Comparison of ENCODE assay signal across 27 mouse cellular contexts in the genomic region with DNA sequence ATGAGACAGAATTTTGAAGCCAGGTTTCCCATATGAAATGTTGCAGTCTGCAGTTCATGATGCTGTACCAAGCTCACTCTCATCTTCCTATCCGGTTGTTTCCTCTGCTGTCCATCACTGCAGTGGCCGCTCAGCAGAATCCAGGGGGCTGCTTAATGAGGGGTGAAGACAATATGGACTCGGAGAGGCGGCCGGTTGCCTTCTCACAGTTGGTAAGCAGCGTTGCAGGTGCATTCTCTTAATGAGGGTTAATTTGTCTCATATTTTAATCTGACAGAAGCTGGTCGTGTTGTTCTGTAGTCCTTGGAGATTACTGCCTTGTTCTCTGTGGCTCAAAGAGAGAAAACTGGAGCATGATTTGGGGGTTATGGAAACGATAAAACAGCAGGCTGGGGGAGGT.
DNase-seq lines count a peak whose midpoint lies in the region; ATAC-seq and TF ChIP-seq lines count a peak whose summit lies in the region.
"Had no signal": no experiment of that assay in that cellular context is flagged by ENCODE, and none has a peak within 500 bp of the region (broad histone marks: within the 10 kb centered on the region; RNA-seq: fewer than 3 reads in every experiment).

No protein-coding gene starts in this region.

- no peak overlapping the region for H3K4me2 ChIP-seq in kidney, embryonic 15.5 days
- H3K4me2 ChIP-seq in hindbrain, embryonic 12.5 days (replicated peaks), result no peak overlapping the region
- 0 out of 2 replicates have a peak overlapping the region, but pooled peaks have one; percentile 8 for H3K4me2 ChIP-seq in hindbrain, postnatal 0 days (ENCODE audit: low read depth, low read length)
- H3K4me2 ChIP-seq in liver, postnatal 0 days (ENCODE audit: low read depth, low read length), result no peak overlapping the region
- H3K4me2 ChIP-seq: embryonic facial prominence, embryonic 13.5 days; heart, embryonic 15.5 days; limb, embryonic 13.5 days; liver, embryonic 11.5 days; midbrain, embryonic 13.5 days had no signal

- no peak overlapping the region for H3K4me3 ChIP-seq in kidney, embryonic 15.5 days (replicated peaks)
- no peak overlapping the region for H3K4me3 ChIP-seq in hindbrain, embryonic 12.5 days
- H3K4me3 ChIP-seq in hindbrain, postnatal 0 days (ENCODE audit: low read length), result no peak overlapping the region
- no peak overlapping the region for H3K4me3 ChIP-seq in liver, postnatal 0 days (ENCODE audit: low read depth, low read length)
- H3K4me3 ChIP-seq: embryonic facial prominence, embryonic 13.5 days; erythroblast, embryonic 14.5 days; heart, embryonic 10.5 days; heart, embryonic 15.5 days; limb, embryonic 13.5 days; midbrain, embryonic 13.5 days had no signal

- H3K9ac ChIP-seq in kidney, embryonic 15.5 days, result no peak overlapping the region
- no peak overlapping the region for H3K9ac ChIP-seq in hindbrain, embryonic 12.5 days
- H3K9ac ChIP-seq in hindbrain, postnatal 0 days (replicated peaks; ENCODE audit: low read length), result no peak overlapping the region
- no peak overlapping the region for H3K9ac ChIP-seq in liver, postnatal 0 days (replicated peaks)
- H3K9ac ChIP-seq: embryonic facial prominence, embryonic 13.5 days; heart, embryonic 15.5 days; limb, embryonic 13.5 days; midbrain, embryonic 13.5 days had no signal

- no peaks in the 10 kb centered on the region for H3K36me3 ChIP-seq in kidney, embryonic 15.5 days
- H3K36me3 ChIP-seq in hindbrain, embryonic 12.5 days, result no peaks in the 10 kb centered on the region
- no peaks in the 10 kb centered on the region for H3K36me3 ChIP-seq in hindbrain, postnatal 0 days (ENCODE audit: insufficient read depth, low read length)
- no peaks in the 10 kb centered on the region for H3K36me3 ChIP-seq in liver, postnatal 0 days (replicated peaks; ENCODE audit: insufficient read depth, low read length)
- H3K36me3 ChIP-seq: embryonic facial prominence, embryonic 13.5 days; heart, embryonic 10.5 days; heart, embryonic 15.5 days; limb, embryonic 13.5 days; midbrain, embryonic 13.5 days had no signal

- peaks cover 12% of the 10 kb centered on the region; the same call in 1 of the 2 replicates for H3K4me1 ChIP-seq in kidney, embryonic 15.5 days
- no peaks in the 10 kb centered on the region; the same call in 1 of the 2 replicates for H3K4me1 ChIP-seq in hindbrain, embryonic 12.5 days
- H3K4me1 ChIP-seq in hindbrain, postnatal 0 days (ENCODE audit: insufficient read depth, low read length), result no peaks in the 10 kb centered on the region
- H3K4me1 ChIP-seq in liver, postnatal 0 days (ENCODE audit: insufficient read depth), result no peaks in the 10 kb centered on the region
- H3K4me1 ChIP-seq: embryonic facial prominence, embryonic 13.5 days; heart, embryonic 15.5 days; limb, embryonic 13.5 days had no signal

- H3K9me3 ChIP-seq in kidney, embryonic 15.5 days (replicated peaks), result no peaks in the 10 kb centered on the region
- H3K9me3 ChIP-seq in hindbrain, embryonic 12.5 days (replicated peaks), result no peaks in the 10 kb centered on the region
- H3K9me3 ChIP-seq in hindbrain, postnatal 0 days (ENCODE audit: low read length), result no peaks in the 10 kb centered on the region
- H3K9me3 ChIP-seq in liver, postnatal 0 days (ENCODE audit: low read length), result no peaks in the 10 kb centered on the region
- H3K9me3 ChIP-seq: embryonic facial prominence, embryonic 13.5 days; heart, embryonic 10.5 days; heart, embryonic 15.5 days; limb, embryonic 13.5 days; midbrain, embryonic 13.5 days had no signal

- no peak for DNase-seq in kidney, adult 11 months
- peak; percentile 55 for DNase-seq in brain, embryonic 14.5 days (ENCODE audit: low read depth)
- DNase-seq in hindbrain, postnatal 0 days (ENCODE audit: low spot score), result peak; percentile 49
- DNase-seq in liver, postnatal 0 days, result no peak
- no peak for DNase-seq in lung, postnatal 10 days
- DNase-seq: adrenal gland, postnatal 25 days; B cell, adult 2 months; cerebellum, adult 18-20 months; embryo, embryonic 11 days; gastrocnemius, postnatal 14 days; heart, adult 11 months; kidney, postnatal 25 days; lung, postnatal 4 days; right cerebral cortex, adult 18-20 months; right cerebral cortex, postnatal 4 days; thymus, adult 2 months; thymus, postnatal 36 days had no signal

- H3K27ac ChIP-seq in kidney, embryonic 15.5 days, result no peak overlapping the region
- H3K27ac ChIP-seq in hindbrain, embryonic 12.5 days, result no peak overlapping the region
- no peak overlapping the region for H3K27ac ChIP-seq in hindbrain, postnatal 0 days
- H3K27ac ChIP-seq in liver, postnatal 0 days (ENCODE audit: low read depth), result no peak overlapping the region
- H3K27ac ChIP-seq: embryonic facial prominence, embryonic 13.5 days; heart, embryonic 10.5 days; heart, embryonic 15.5 days; limb, embryonic 13.5 days; midbrain, embryonic 13.5 days had no signal

- 0 out of 2 replicates have a peak, but pooled peaks have one; percentile 33 for ATAC-seq in kidney, embryonic 15.5 days (replicated peaks; ENCODE audit: low FRiP score)
- ATAC-seq in hindbrain, embryonic 12.5 days (ENCODE audit: low FRiP score), result peak; percentile 74
- no peak for ATAC-seq in hindbrain, postnatal 0 days
- ATAC-seq in liver, postnatal 0 days, result no peak
- ATAC-seq: intestine, postnatal 0 days; midbrain, embryonic 13.5 days had no signal

- TF ChIP-seq POLR2A in brain, embryonic 14.5 days (IDR thresholded peaks at IDR 0.05; ENCODE audit: borderline replicate concordance, extremely low read depth, insufficient read depth, insufficient read length, poor library complexity, severe bottlenecking), result no peak

- TF ChIP-seq EP300 in liver, postnatal 0 days (IDR thresholded peaks at IDR 0.05; ENCODE audit: low read depth), result no peak

- TF ChIP-seq CTCF in brain, embryonic 14.5 days (IDR thresholded peaks at IDR 0.05; ENCODE audit: borderline replicate concordance, extremely low read depth, insufficient read depth, insufficient read length), result no peak
- TF ChIP-seq CTCF in hindbrain, postnatal 0 days (IDR thresholded peaks at IDR 0.05; ENCODE audit: low read depth), result no peak
- TF ChIP-seq CTCF in liver, postnatal 0 days (IDR thresholded peaks at IDR 0.05; ENCODE audit: low read depth), result no peak

- 27% methylated on average over 8 of the region's 8 CpGs for WGBS in kidney, embryonic 15.5 days
- 37% methylated on average over 8 of the region's 8 CpGs for WGBS in hindbrain, embryonic 12.5 days
- 24% methylated on average over 8 of the region's 8 CpGs for WGBS in hindbrain, postnatal 0 days
- 80% methylated on average over 8 of the region's 8 CpGs for WGBS in liver, postnatal 0 days (ENCODE audit: insufficient replicate concordance)

- H3K27me3 ChIP-seq in kidney, embryonic 15.5 days, result no peaks in the 10 kb centered on the region
- no peaks in the 10 kb centered on the region for H3K27me3 ChIP-seq in hindbrain, embryonic 12.5 days
- no peaks in the 10 kb centered on the region for H3K27me3 ChIP-seq in hindbrain, postnatal 0 days (ENCODE audit: insufficient read depth, low read length)
- no peaks in the 10 kb centered on the region for H3K27me3 ChIP-seq in liver, postnatal 0 days (ENCODE audit: insufficient read depth, low read length)
- H3K27me3 ChIP-seq: embryonic facial prominence, embryonic 13.5 days; midbrain, embryonic 13.5 days had no signal

Comparison
In these comparisons a context has a peak if more than half of its experiments do, and no peak if none do; other contexts are left out.
1. ATAC-seq: peak in kidney, embryonic 15.5 days (single experiment) and hindbrain, embryonic 12.5 days (single experiment); none in hindbrain, postnatal 0 days (single experiment) and liver, postnatal 0 days (single experiment).
2. DNase-seq: peak in brain, embryonic 14.5 days (single experiment) and hindbrain, postnatal 0 days (single experiment); none in kidney, adult 11 months (single experiment), liver, postnatal 0 days (single experiment) and lung, postnatal 10 days (single experiment).